Mouse (Mus musculus) limb, embryonic 15.5 days (tissue): ENCODE measurements around the gene Arl13b. TPM values are rescaled to one million over a fixed set of nuclear protein-coding genes. Genes with fewer than 3 reads are reported as not detected.

Experiments
- ATAC-seq: fragments of 200-750 bp; cut with Nextera tagmentation; 2 replicates; pipeline ENCODE4 v1.8.0; 2017; ENCODE audit warnings: low read depth, moderate TSS enrichment; ENCODE audit not compliant: insufficient number of reproducible peaks, low FRiP score, low TSS enrichment
- H3K27ac ChIP-seq: fragments of 300-500 bp; sonication (generic); 2 replicates; pipeline ENCODE4 v1.5.1; 2015; ENCODE audit warnings: moderate library complexity, mild to moderate bottlenecking, inconsistent platforms
- H3K27me3 ChIP-seq: fragments of 300-500 bp; sonication (generic); 2 replicates; pipeline ENCODE4 v1.6.1; 2015; ENCODE audit warnings: inconsistent platforms
- H3K36me3 ChIP-seq: fragments of 300-500 bp; sonication (generic); 2 replicates; pipeline ENCODE4 v1.6.1; 2015; ENCODE audit warnings: inconsistent platforms
- H3K4me1 ChIP-seq: fragments of 300-500 bp; sonication (generic); 2 replicates; pipeline ENCODE4 v1.6.1; 2015; ENCODE audit warnings: inconsistent platforms
- H3K4me2 ChIP-seq: fragments of 300-500 bp; sonication (generic); 2 replicates; pipeline ENCODE4 v1.6.1; 2015; ENCODE audit warnings: mild to moderate bottlenecking, inconsistent platforms
- H3K4me3 ChIP-seq: fragments of 300-500 bp; sonication (generic); 2 replicates; pipeline ENCODE4 v1.5.1; 2015; ENCODE audit warnings: mild to moderate bottlenecking, inconsistent platforms
- H3K9ac ChIP-seq: fragments of 300-500 bp; sonication (generic); 2 replicates; pipeline ENCODE4 v1.6.1; 2015; ENCODE audit warnings: inconsistent platforms
- H3K9me3 ChIP-seq: fragments of 300-500 bp; sonication (generic); 2 replicates; pipeline ENCODE4 v1.6.1; 2016; ENCODE audit warnings: inconsistent platforms
- WGBS: fragments of 180-500 bp; shearing (Covaris S2); methylation state at CpG from one replicate; pipeline ENCODE4 v1.1.7; 2015; 5-methylcytosine and 5-hydroxymethylcytosine counted together
- polyA plus RNA-seq: library from polyadenylated mRNA; unstranded; fragments of >200 nt; fragmentation: Nextera tagmentation; extraction: Ambion mirVana; gene quantifications from 2 replicates; pipeline ENCODE4 v1.2.1, GENCODE M21; 2015

The Arl13b gene
- polyA plus RNA-seq: 25.2 and 27.3 TPM in 2 replicates

GRCm38 (mm10) chr16:62846498-62847312 lies at the start of gene Arl13b:
Gene Arl13b, minus strand, starts transcription at chr16:62847040.
- no peaks in the 10 kb centered on the region for H3K9me3 ChIP-seq
- H3K4me2 ChIP-seq: peak within 1 kb of the TSS; percentile 89
- peaks cover 14% of the 10 kb centered on the region; the same call in 1 of the 2 replicates for H3K4me1 ChIP-seq
- peak; percentile 100 for ATAC-seq
- no peaks in the 10 kb centered on the region for H3K27me3 ChIP-seq
- peak within 1 kb of the TSS; percentile 77 for H3K27ac ChIP-seq
- WGBS: 1% methylated on average over 50 of the region's 52 CpGs
- H3K9ac ChIP-seq: peak within 1 kb of the TSS; percentile 77
- peak within 1 kb of the TSS; percentile 96 for H3K4me3 ChIP-seq
- H3K36me3 ChIP-seq: no peaks in the 10 kb centered on the region

- no peaks in the 10 kb centered on the region for H3K36me3 ChIP-seq
- H3K4me1 ChIP-seq: no peaks in the 10 kb centered on the region
- 89% methylated on average over 3 of the region's 3 CpGs for WGBS
- H3K27ac ChIP-seq: no peak overlapping the region
- no peak for ATAC-seq
- no peaks in the 10 kb centered on the region for H3K9me3 ChIP-seq
- no peak overlapping the region for H3K4me2 ChIP-seq
- H3K27me3 ChIP-seq: no peaks in the 10 kb centered on the region
- H3K9ac ChIP-seq: no peak overlapping the region
- H3K4me3 ChIP-seq: no peak overlapping the region
These were observed 49.0 kb upstream of the Arl13b start for GRCm38 (mm10) chr16:62895824-62896223.

- Histone ChIP-seq H3K9me3 (no peaks in the 10 kb centered on the region), H3K9ac (no peak overlapping the region), H3K4me3 (no peak overlapping the region), H3K4me1 (no peaks in the 10 kb centered on the region), H3K27me3 (no peaks in the 10 kb centered on the region), H3K27ac (no peak overlapping the region), H3K4me2 (no peak overlapping the region), H3K36me3 (no peaks in the 10 kb centered on the region)
- ATAC-seq: no peak
- WGBS: 79% methylated on average over 6 of the region's 6 CpGs
These were observed 27.2 kb upstream of the Arl13b start for GRCm38 (mm10) chr16:62874065-62874464.

GRCm38 (mm10) chr16:62873180-62873579 lies 26.3 kb upstream of the Arl13b start:
- ATAC-seq: no peak
- Histone ChIP-seq H3K9me3 (no peaks in the 10 kb centered on the region), H3K9ac (no peak overlapping the region), H3K4me3 (no peak overlapping the region), H3K4me2 (no peak overlapping the region), H3K4me1 (no peaks in the 10 kb centered on the region), H3K36me3 (no peaks in the 10 kb centered on the region), H3K27me3 (no peaks in the 10 kb centered on the region), H3K27ac (no peak overlapping the region)
- 18% methylated on average over 4 of the region's 4 CpGs for WGBS

GRCm38 (mm10) chr16:62872688-62873117 lies 25.9 kb upstream of the Arl13b start:
- Histone ChIP-seq H3K4me3 (no peak overlapping the region), H3K27ac (no peak overlapping the region), H3K4me2 (no peak overlapping the region), H3K36me3 (no peaks in the 10 kb centered on the region), H3K9ac (no peak overlapping the region), H3K9me3 (no peaks in the 10 kb centered on the region), H3K4me1 (no peaks in the 10 kb centered on the region), H3K27me3 (no peaks in the 10 kb centered on the region)
- ATAC-seq: no peak
- WGBS: 51% methylated on average over 5 of the region's 5 CpGs

GRCm38 (mm10) chr16:62861455-62861854 lies 14.6 kb upstream of the Arl13b start:
- Histone ChIP-seq H3K36me3 (no peaks in the 10 kb centered on the region), H3K4me1 (no peaks in the 10 kb centered on the region), H3K27me3 (no peaks in the 10 kb centered on the region), H3K9me3 (no peaks in the 10 kb centered on the region), H3K4me3 (no peak overlapping the region), H3K4me2 (no peak overlapping the region), H3K9ac (no peak overlapping the region), H3K27ac (0 out of 2 replicates have a peak overlapping the region, but pooled peaks have one; percentile 14)
- 63% methylated on average over 6 of the region's 6 CpGs for whole genome bisulfite sequencing
- ATAC-seq: no peak

GRCm38 (mm10) chr16:62860140-62860539 lies 13.3 kb upstream of the Arl13b start:
- no peak overlapping the region for H3K4me3 ChIP-seq
- H3K4me2 ChIP-seq: no peak overlapping the region
- no peaks in the 10 kb centered on the region for H3K27me3 ChIP-seq
- no peaks in the 10 kb centered on the region for H3K9me3 ChIP-seq
- no peaks in the 10 kb centered on the region for H3K36me3 ChIP-seq
- no peak overlapping the region for H3K9ac ChIP-seq
- no peak overlapping the region for H3K27ac ChIP-seq
- no peak for ATAC-seq
- WGBS: 76% methylated on average over 1 of the region's 1 CpGs
- no peaks in the 10 kb centered on the region; the same call in 1 of the 2 replicates for H3K4me1 ChIP-seq

- Histone ChIP-seq H3K4me2 (no peak overlapping the region), H3K36me3 (no peaks in the 10 kb centered on the region), H3K9ac (no peak overlapping the region), H3K9me3 (no peaks in the 10 kb centered on the region), H3K4me3 (no peak overlapping the region), H3K27me3 (no peaks in the 10 kb centered on the region), H3K27ac (no peak overlapping the region), H3K4me1 (no peaks in the 10 kb centered on the region; the same call in 1 of the 2 replicates)
- ATAC-seq: no peak
- WGBS: 94% methylated on average over 1 of the region's 1 CpGs
These were observed 11.2 kb upstream of the Arl13b start for GRCm38 (mm10) chr16:62858018-62858417.

GRCm38 (mm10) chr16:62857498-62857897 lies 10.7 kb upstream of the Arl13b start:
- H3K9me3 ChIP-seq: no peaks in the 10 kb centered on the region
- H3K9ac ChIP-seq: no peak overlapping the region
- no peaks in the 10 kb centered on the region; the same call in 1 of the 2 replicates for H3K4me1 ChIP-seq
- no peak for ATAC-seq
- H3K4me3 ChIP-seq: no peak overlapping the region
- no peak overlapping the region for H3K27ac ChIP-seq
- WGBS: 89% methylated on average over 2 of the region's 2 CpGs
- H3K27me3 ChIP-seq: no peaks in the 10 kb centered on the region
- no peak overlapping the region for H3K4me2 ChIP-seq
- H3K36me3 ChIP-seq: no peaks in the 10 kb centered on the region

- 92% methylated on average over 2 of the region's 2 CpGs for whole genome bisulfite sequencing
- H3K27me3 ChIP-seq: no peaks in the 10 kb centered on the region
- no peaks in the 10 kb centered on the region for H3K36me3 ChIP-seq
- ATAC-seq: no peak
- H3K9ac ChIP-seq: no peak overlapping the region
- H3K9me3 ChIP-seq: no peaks in the 10 kb centered on the region
- no peak overlapping the region for H3K4me2 ChIP-seq
- H3K27ac ChIP-seq: no peak overlapping the region
- H3K4me1 ChIP-seq: no peaks in the 10 kb centered on the region; the same call in 1 of the 2 replicates
- no peak overlapping the region for H3K4me3 ChIP-seq
These were observed 9.4 kb upstream of the Arl13b start for GRCm38 (mm10) chr16:62856273-62856672.

GRCm38 (mm10) chr16:62855385-62855784 lies 8.5 kb upstream of the Arl13b start:
- WGBS: 77% methylated on average over 6 of the region's 6 CpGs

More at GRCm38 (mm10) chr16:62855385-62855784, 8.5 kb upstream of the Arl13b start:
- ATAC-seq: no peak
- Histone ChIP-seq H3K4me2 (no peak overlapping the region), H3K4me1 (no peaks in the 10 kb centered on the region; the same call in 1 of the 2 replicates), H3K36me3 (no peaks in the 10 kb centered on the region), H3K9me3 (no peaks in the 10 kb centered on the region), H3K27ac (no peak overlapping the region), H3K4me3 (no peak overlapping the region), H3K27me3 (no peaks in the 10 kb centered on the region), H3K9ac (no peak overlapping the region)
